13 mouse cellular contexts compared by ENCODE assay signal in genomic region chr16:38350361-38350855, GRCm38 (mm10). TPM values are rescaled to one million over a fixed set of nuclear protein-coding genes. Genes with fewer than 3 reads are reported as not detected.
DNase-seq lines count a peak whose midpoint lies in the region; ATAC-seq and TF ChIP-seq lines count a peak whose summit lies in the region.
"Had no signal": no experiment of that assay in that cellular context is flagged by ENCODE, and none has a peak within 500 bp of the region (broad histone marks: within the 10 kb centered on the region; RNA-seq: fewer than 3 reads in every experiment).

No protein-coding gene starts in this region.

- WGBS in lung, adult 2 months: 38% methylated on average over 7 of the region's 7 CpGs
- WGBS in stomach, embryonic 16.5 days: 42% methylated on average over 7 of the region's 7 CpGs
- WGBS in midbrain, embryonic 16.5 days: 91% methylated on average over 7 of the region's 7 CpGs

- TF ChIP-seq CTCF in lung, adult 2 months (IDR thresholded peaks at IDR 0.05; ENCODE audit: insufficient read depth, low read length): no peak

- H3K36me3 ChIP-seq in stomach, embryonic 16.5 days (ENCODE audit: control insufficient read depth, insufficient read depth, low read length): no peaks in the 10 kb centered on the region
- peaks cover 3% of the 10 kb centered on the region for H3K36me3 ChIP-seq in midbrain, embryonic 16.5 days (ENCODE audit: control insufficient read depth, insufficient read depth, low read length)

- H3K27ac ChIP-seq in stomach, embryonic 16.5 days (ENCODE audit: low read length): 0 out of 2 replicates have a peak overlapping the region, but pooled peaks have one; percentile 3
- H3K27ac ChIP-seq in midbrain, embryonic 16.5 days (ENCODE audit: low read length): no peak overlapping the region
- H3K27ac ChIP-seq: embryonic facial prominence, embryonic 10.5 days; hindbrain, embryonic 15.5 days had no signal

- no peak for TF ChIP-seq POLR2A in lung, adult 2 months (IDR thresholded peaks at IDR 0.05; ENCODE audit: borderline replicate concordance, extremely low read depth, low read depth, low read length)

- no peak overlapping the region for H3K4me2 ChIP-seq in stomach, embryonic 16.5 days (ENCODE audit: low read depth, low read length)
- H3K4me2 ChIP-seq in midbrain, embryonic 16.5 days (ENCODE audit: low read length): no peak overlapping the region
- H3K4me2 ChIP-seq: hindbrain, embryonic 15.5 days had no signal

- intact Hi-C loops in heart, postnatal 25 days (cut with DNase I): loop anchor here (5.0 kb wide), 1 partner anchor 42 kb away; no protein-coding TSS in a partner anchor

- H3K9ac ChIP-seq in stomach, embryonic 16.5 days (ENCODE audit: low read length): no peak overlapping the region
- no peak overlapping the region for H3K9ac ChIP-seq in midbrain, embryonic 16.5 days (ENCODE audit: low read depth, low read length)
- H3K9ac ChIP-seq: hindbrain, embryonic 15.5 days had no signal

- no peak overlapping the region for H3K4me3 ChIP-seq in lung, adult 2 months (replicated peaks; ENCODE audit: extremely low read depth, low read depth, low read length)
- no peak overlapping the region for H3K4me3 ChIP-seq in stomach, embryonic 16.5 days (replicated peaks; ENCODE audit: low read length)
- no peak overlapping the region for H3K4me3 ChIP-seq in midbrain, embryonic 16.5 days (ENCODE audit: low read depth, low read length)
- H3K4me3 ChIP-seq: embryonic facial prominence, embryonic 10.5 days; hindbrain, embryonic 15.5 days had no signal

- H3K4me1 ChIP-seq in lung, adult 2 months (ENCODE audit: control insufficient read depth, insufficient read depth, low read length): no peaks in the 10 kb centered on the region; the same call in 1 of the 2 replicates
- H3K4me1 ChIP-seq in stomach, embryonic 16.5 days (ENCODE audit: control insufficient read depth, insufficient read depth, low read length): peaks cover 10% of the 10 kb centered on the region
- peaks cover 5% of the 10 kb centered on the region for H3K4me1 ChIP-seq in midbrain, embryonic 16.5 days (ENCODE audit: control insufficient read depth, insufficient read depth, low read length)

- H3K27me3 ChIP-seq in stomach, embryonic 16.5 days (ENCODE audit: control insufficient read depth, insufficient read depth, low read length): no peaks in the 10 kb centered on the region
- no peaks in the 10 kb centered on the region for H3K27me3 ChIP-seq in midbrain, embryonic 16.5 days (ENCODE audit: control insufficient read depth, insufficient read depth, low read depth, low read length)
- H3K27me3 ChIP-seq: hindbrain, embryonic 15.5 days had no signal

- peak; percentile 53; the same call in 1 of the 2 replicates for ATAC-seq in stomach, embryonic 16.5 days (ENCODE audit: insufficient read depth, low FRiP score)
- ATAC-seq in inflammation-experienced regulatory T-cells, adult 6 months: no peak
- ATAC-seq in midbrain, embryonic 16.5 days: no peak

- H3K9me3 ChIP-seq in stomach, embryonic 16.5 days (replicated peaks; ENCODE audit: control insufficient read depth, low read length): no peaks in the 10 kb centered on the region
- H3K9me3 ChIP-seq in midbrain, embryonic 16.5 days (replicated peaks; ENCODE audit: control insufficient read depth, low read length, poor library complexity, severe bottlenecking): no peaks in the 10 kb centered on the region
- H3K9me3 ChIP-seq: embryonic facial prominence, embryonic 10.5 days; hindbrain, embryonic 15.5 days had no signal

- DNase-seq in heart, adult 18-20 months: peak; percentile 74 to 89
- DNase-seq in heart, postnatal 25 days (ENCODE audit: low spot score): peak; percentile 45
- peak; percentile 18 for DNase-seq in lung, adult 2 months
- no peak for DNase-seq in adrenal gland, adult 8-10 months
- DNase-seq: cerebellum, adult 11 months; right cerebral cortex, postnatal 25 days had no signal

RNA-seq across cellular contexts. Expression of gene Gm21987, which starts 3.6 kb away (rescaled TPM):
- total RNA-seq in heart, adult 18-20 months (2021): 1 to 10 TPM in 1 of 2 experiments, not detected in 1; 1.4 TPM
- total RNA-seq in heart, postnatal 25 days (2021): not detected
- polyA plus RNA-seq in lung, adult 2 months (2012; rRNA removed): not detected in 2 replicates
- 0.52 and 0.90 TPM in 2 replicates for polyA plus RNA-seq in stomach, embryonic 16.5 days (2015; fragmentation: Nextera tagmentation; extraction: Ambion mirVana)
- not detected for polyA plus RNA-seq in inflammation-experienced regulatory T-cells, adult 6 months (2017; shearing (Covaris generic))
- total RNA-seq in adrenal gland, adult 8-10 months (2022): under 1 TPM in 1 of 4 experiments, not detected in 3; 0.97 TPM
- not detected in 2 replicates for polyA plus RNA-seq in midbrain, embryonic 16.5 days (2015; fragmentation: Nextera tagmentation; extraction: Ambion mirVana)
- total RNA-seq: liver, adult 2 months had no signal
- polyA plus RNA-seq: embryonic facial prominence, embryonic 10.5 days; hindbrain, embryonic 15.5 days; large intestine, adult 2 months; liver, adult 2 months had no signal

RNA-seq across cellular contexts. Expression of gene Cox17, which starts 3.6 kb away (rescaled TPM):
- total RNA-seq in heart, adult 18-20 months (2021): 100 to 1,000 TPM; 345 to 380 TPM
- total RNA-seq in heart, postnatal 25 days (2021): 100 to 1,000 TPM; 261 to 277 TPM
- 63.2 and 64.6 TPM in 2 replicates for polyA plus RNA-seq in lung, adult 2 months (2012; rRNA removed)
- 151 and 186 TPM in 2 replicates for polyA plus RNA-seq in stomach, embryonic 16.5 days (2015; fragmentation: Nextera tagmentation; extraction: Ambion mirVana)
- 100 to 1,000 TPM; 213 to 395 (median 300) TPM for polyA plus RNA-seq in inflammation-experienced regulatory T-cells, adult 6 months (2017; shearing (Covaris generic))
- 100 to 1,000 TPM; 171 to 378 (median 215) TPM for total RNA-seq in adrenal gland, adult 8-10 months (2022)
- polyA plus RNA-seq in midbrain, embryonic 16.5 days (2015; fragmentation: Nextera tagmentation; extraction: Ambion mirVana): 66.0 and 68.5 TPM in 2 replicates

RNA-seq across cellular contexts. Expression of gene Maats1, which starts 8.5 kb away (rescaled TPM):
- under 1 TPM in 1 of 2 experiments, not detected in 1; 0.13 TPM for total RNA-seq in heart, adult 18-20 months (2021)
- not detected for total RNA-seq in heart, postnatal 25 days (2021)
- 1.7 and 2.5 TPM in 2 replicates for polyA plus RNA-seq in lung, adult 2 months (2012; rRNA removed)
- 0.15 TPM in 1 of 2 replicates, not detected in the other for polyA plus RNA-seq in stomach, embryonic 16.5 days (2015; fragmentation: Nextera tagmentation; extraction: Ambion mirVana)
- polyA plus RNA-seq in inflammation-experienced regulatory T-cells, adult 6 months (2017; shearing (Covaris generic)): under 1 TPM in 1 of 3 experiments, not detected in 2; 0.19 TPM
- 1 to 10 TPM in 1 of 4 experiments, under 1 TPM in 3; 0.38 to 1.0 (median 0.46) TPM for total RNA-seq in adrenal gland, adult 8-10 months (2022)
- 1.3 and 2.0 TPM in 2 replicates for polyA plus RNA-seq in midbrain, embryonic 16.5 days (2015; fragmentation: Nextera tagmentation; extraction: Ambion mirVana)
- total RNA-seq: liver, adult 2 months had no signal
- polyA plus RNA-seq: liver, adult 2 months had no signal

RNA-seq across cellular contexts. Expression of gene Popdc2, which starts 11.6 kb away (rescaled TPM):
- total RNA-seq in heart, adult 18-20 months (2021): 100 to 1,000 TPM; 515 to 590 TPM
- 100 to 1,000 TPM; 481 to 520 TPM for total RNA-seq in heart, postnatal 25 days (2021)
- 20.4 and 30.9 TPM in 2 replicates for polyA plus RNA-seq in lung, adult 2 months (2012; rRNA removed)
- polyA plus RNA-seq in stomach, embryonic 16.5 days (2015; fragmentation: Nextera tagmentation; extraction: Ambion mirVana): 12.3 and 16.2 TPM in 2 replicates
- 10 to 100 TPM in 1 of 3 experiments, 1 to 10 TPM in 1, under 1 TPM in 1; 0.95 to 10.3 (median 2.3) TPM for polyA plus RNA-seq in inflammation-experienced regulatory T-cells, adult 6 months (2017; shearing (Covaris generic))
- total RNA-seq in adrenal gland, adult 8-10 months (2022): 1 to 10 TPM in 2 of 4 experiments, under 1 TPM in 2; 0.66 to 2.5 (median 0.94) TPM
- polyA plus RNA-seq in midbrain, embryonic 16.5 days (2015; fragmentation: Nextera tagmentation; extraction: Ambion mirVana): 0.47 and 0.83 TPM in 2 replicates

RNA-seq across cellular contexts. Expression of gene Nr1i2, which starts 55.8 kb away (rescaled TPM):
- not detected for total RNA-seq in heart, adult 18-20 months (2021)
- total RNA-seq in heart, postnatal 25 days (2021): not detected
- 0.63 and 0.66 TPM in 2 replicates for polyA plus RNA-seq in lung, adult 2 months (2012; rRNA removed)
- polyA plus RNA-seq in stomach, embryonic 16.5 days (2015; fragmentation: Nextera tagmentation; extraction: Ambion mirVana): 8.6 and 9.2 TPM in 2 replicates
- polyA plus RNA-seq in inflammation-experienced regulatory T-cells, adult 6 months (2017; shearing (Covaris generic)): not detected
- total RNA-seq in adrenal gland, adult 8-10 months (2022): under 1 TPM in 1 of 4 experiments, not detected in 3; 0.11 TPM
- not detected in 2 replicates for polyA plus RNA-seq in midbrain, embryonic 16.5 days (2015; fragmentation: Nextera tagmentation; extraction: Ambion mirVana)
- polyA plus RNA-seq: embryonic facial prominence, embryonic 10.5 days; hindbrain, embryonic 15.5 days had no signal
